Mouse (Mus musculus) thymus, adult 2 months (tissue): ENCODE measurements around the gene Erlin1. TPM values are rescaled to one million over a fixed set of nuclear protein-coding genes. Genes with fewer than 3 reads are reported as not detected.

Source experiments
- DNase-seq: peaks from one replicate; pipeline ENCODE4 v3.0.0; 2021
- H3K27ac ChIP-seq: fragments of 200-500 bp; 2 replicates; pipeline ENCODE4 v1.5.1; 2012; ENCODE audit warnings: low read length, control low read depth; ENCODE audit not compliant: control insufficient read depth, insufficient read depth
- H3K27me3 ChIP-seq: fragments of 200-500 bp; 2 replicates; pipeline ENCODE4 v1.6.1; 2012; ENCODE audit warnings: mild to moderate bottlenecking, low read length, moderate library complexity, mixed read lengths; ENCODE audit not compliant: control insufficient read depth, insufficient read depth
- H3K36me3 ChIP-seq: fragments of 200-500 bp; 2 replicates; pipeline ENCODE4 v1.6.1; 2012; ENCODE audit warnings: mild to moderate bottlenecking, low read length, moderate library complexity; ENCODE audit not compliant: control insufficient read depth, insufficient read depth
- H3K4me1 ChIP-seq: fragments of 200-500 bp; replicated peaks from 2 replicates; pipeline ENCODE4 v1.6.1; 2012; ENCODE audit warnings: low read length; ENCODE audit not compliant: control insufficient read depth, insufficient read depth
- H3K4me3 ChIP-seq: fragments of 200-500 bp; 2 replicates; pipeline ENCODE4 v1.5.1; 2012; ENCODE audit warnings: mild to moderate bottlenecking, low read length, control low read depth, moderate library complexity; ENCODE audit not compliant: control insufficient read depth, insufficient read depth
- CTCF ChIP-seq: fragments of 200-500 bp; IDR thresholded peaks from 2 replicates; pipeline ENCODE4 v1.5.1; 2012; ENCODE audit warnings: mild to moderate bottlenecking, control low read depth, low read length, moderate library complexity, borderline replicate concordance; ENCODE audit not compliant: control insufficient read depth, poor library complexity, insufficient read depth; ENCODE audit errors: extremely low read depth
- POLR2A ChIP-seq: fragments of 200-500 bp; IDR thresholded peaks from 2 replicates; pipeline ENCODE4 v1.6.1; 2012; ENCODE audit warnings: mild to moderate bottlenecking, low read length, control low read depth, moderate library complexity; ENCODE audit not compliant: control insufficient read depth, poor library complexity, insufficient read depth; ENCODE audit errors: extremely low read depth
- WGBS: fragments of 180-500 bp; shearing (Covaris S2); methylation state at CpG from one replicate; pipeline ENCODE4 v1.1.7; 2018; 5-methylcytosine and 5-hydroxymethylcytosine counted together
- polyA plus RNA-seq: library from polyadenylated mRNA; depleted of rRNA; stranded (reverse); fragments of >200 nt; gene quantifications from 2 replicates; pipeline ENCODE4 v1.2.3, GENCODE M21; 2012

Gene Erlin1
- polyA plus RNA-seq, 1 experiment = 8.0 TPM

DNA sequence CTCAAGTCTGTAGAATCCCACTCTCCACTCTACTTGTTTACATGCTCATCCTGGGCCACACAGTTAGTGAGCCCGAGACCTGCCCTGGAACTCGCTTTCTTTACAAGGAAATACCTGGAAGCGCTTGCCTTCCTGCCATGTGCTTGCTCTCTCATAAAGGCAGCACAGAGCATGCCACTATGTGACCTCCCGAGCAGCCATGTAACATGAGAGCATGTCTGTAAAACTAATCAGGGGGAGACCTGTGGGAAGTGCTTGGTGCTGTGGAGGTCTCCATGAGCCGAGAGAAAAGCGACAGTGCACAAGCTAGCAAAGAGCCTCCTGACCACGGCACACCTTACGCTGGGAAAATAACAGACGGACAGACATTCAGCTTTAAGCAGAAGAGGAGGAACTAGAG lies 6.9 kb upstream of the Erlin1 start:
- no peaks in the 10 kb centered on the region for H3K4me1 ChIP-seq
- H3K27ac ChIP-seq = no peak overlapping the region
- H3K27me3 ChIP-seq = no peaks in the 10 kb centered on the region
- TF ChIP-seq POLR2A = no peak
- TF ChIP-seq CTCF = no peak
- H3K36me3 ChIP-seq = peaks cover 33% of the 10 kb centered on the region
- WGBS = 95% methylated on average over 9 of the region's 9 CpGs
- no peak for DNase-seq
- no peak overlapping the region for H3K4me3 ChIP-seq

DNA sequence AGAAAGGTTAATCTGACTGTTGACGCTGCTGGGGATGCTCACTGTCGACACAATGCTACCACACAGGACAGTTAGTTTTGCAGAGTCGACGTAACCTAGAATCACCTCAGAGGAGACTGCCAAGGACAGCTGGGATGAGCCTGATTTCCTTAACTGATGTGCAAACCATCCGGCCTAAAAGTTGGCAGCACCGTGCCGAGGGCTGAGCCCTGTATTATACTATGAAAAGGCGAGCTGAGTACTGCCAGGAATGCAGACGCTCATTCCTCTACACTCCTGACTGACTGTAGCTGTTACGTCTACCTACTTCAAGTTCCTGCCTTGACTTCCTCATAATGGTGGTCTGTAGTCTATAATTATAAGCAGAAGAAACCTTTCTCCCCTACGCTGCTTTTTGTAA lies 5.4 kb upstream of the Erlin1 start:
- Histone ChIP-seq H3K27ac (no peak overlapping the region), H3K4me1 (no peaks in the 10 kb centered on the region), H3K36me3 (peaks cover 26% of the 10 kb centered on the region), H3K27me3 (no peaks in the 10 kb centered on the region), H3K4me3 (no peak overlapping the region)
- TF ChIP-seq CTCF = no peak
- no peak for TF ChIP-seq POLR2A
- no peak for DNase-seq
- 94% methylated on average over 11 of the region's 11 CpGs for WGBS

DNA sequence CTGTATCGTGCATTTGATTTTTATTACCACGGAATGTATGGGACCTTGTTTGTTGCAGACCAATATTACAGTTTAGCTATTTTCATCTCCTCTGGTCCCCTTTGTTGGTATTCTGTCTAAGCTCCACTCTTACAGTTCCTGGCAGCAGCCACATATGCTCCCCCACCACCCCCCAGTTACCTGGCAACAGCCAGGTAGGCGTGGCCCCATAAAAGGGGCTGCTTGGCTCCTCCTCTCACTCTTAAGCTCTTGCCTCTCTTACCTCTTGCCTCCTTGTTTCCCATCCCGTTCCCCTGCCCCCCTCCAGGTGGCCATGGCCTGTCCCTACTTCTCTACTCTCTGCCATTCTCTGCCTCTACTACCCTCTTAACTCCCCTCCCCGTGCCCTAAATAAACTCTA lies 1.6 kb upstream of the Erlin1 start:
- no peak for TF ChIP-seq CTCF
- no peak for TF ChIP-seq POLR2A
- DNase-seq = no peak
- 94% methylated on average over 5 of the region's 5 CpGs for whole genome bisulfite sequencing
- Histone ChIP-seq H3K4me3 (no peak overlapping the region), H3K36me3 (peaks cover 3% of the 10 kb centered on the region; the same call in 1 of the 2 replicates), H3K27me3 (no peaks in the 10 kb centered on the region), H3K27ac (no peak overlapping the region), H3K4me1 (no peaks in the 10 kb centered on the region)

DNA sequence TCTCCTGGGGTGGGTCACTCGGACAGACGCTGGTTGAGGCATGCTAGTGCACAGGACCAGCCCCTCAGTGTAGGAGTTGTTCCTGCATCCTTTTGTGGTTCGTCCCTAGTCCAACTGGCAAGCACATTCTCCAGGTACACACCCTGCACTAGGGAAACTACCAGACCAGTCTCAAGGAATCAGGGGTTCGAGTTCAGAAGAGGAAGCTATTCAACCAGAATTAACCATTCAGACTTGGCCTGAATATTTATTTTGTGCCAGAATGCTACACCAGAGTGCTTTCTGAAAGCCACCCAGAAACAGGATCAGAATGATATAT lies 288 bp upstream of the Erlin1 start:
- Histone ChIP-seq H3K4me1 (no peaks in the 10 kb centered on the region), H3K4me3 (peak overlapping the region; percentile 79), H3K27me3 (no peaks in the 10 kb centered on the region), H3K36me3 (peaks cover 3% of the 10 kb centered on the region; the same call in 1 of the 2 replicates), H3K27ac (no peak overlapping the region)
- 8% methylated on average over 4 of the region's 4 CpGs for WGBS
- TF ChIP-seq CTCF (no peak), POLR2A (no peak)
- DNase-seq = no peak

DNA sequence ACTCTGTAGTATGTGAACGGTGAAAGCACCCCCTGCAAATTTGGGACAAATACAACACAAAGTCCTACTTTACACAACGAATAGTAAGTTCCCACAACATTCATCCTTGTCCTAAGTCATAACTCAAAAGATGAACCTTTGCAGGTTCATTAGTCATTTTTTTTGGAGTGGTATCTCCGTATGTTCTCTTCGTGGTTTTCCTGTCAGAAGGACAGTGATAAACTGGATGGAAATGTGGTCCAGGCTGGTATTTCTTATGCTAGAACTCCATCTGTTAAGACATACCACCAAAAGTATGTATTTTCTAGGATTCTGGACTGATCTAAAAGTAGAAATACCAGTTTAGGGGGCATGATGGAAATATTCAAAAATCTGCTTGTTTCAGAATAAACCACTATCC lies 1.4 kb downstream of the Erlin1 start:
- Histone ChIP-seq H3K27me3 (no peaks in the 10 kb centered on the region), H3K36me3 (no peaks in the 10 kb centered on the region), H3K4me1 (no peaks in the 10 kb centered on the region), H3K4me3 (no peak overlapping the region), H3K27ac (no peak overlapping the region)
- no peak for DNase-seq
- TF ChIP-seq CTCF (no peak), POLR2A (no peak)
- 70% methylated on average over 4 of the region's 4 CpGs for WGBS

DNA sequence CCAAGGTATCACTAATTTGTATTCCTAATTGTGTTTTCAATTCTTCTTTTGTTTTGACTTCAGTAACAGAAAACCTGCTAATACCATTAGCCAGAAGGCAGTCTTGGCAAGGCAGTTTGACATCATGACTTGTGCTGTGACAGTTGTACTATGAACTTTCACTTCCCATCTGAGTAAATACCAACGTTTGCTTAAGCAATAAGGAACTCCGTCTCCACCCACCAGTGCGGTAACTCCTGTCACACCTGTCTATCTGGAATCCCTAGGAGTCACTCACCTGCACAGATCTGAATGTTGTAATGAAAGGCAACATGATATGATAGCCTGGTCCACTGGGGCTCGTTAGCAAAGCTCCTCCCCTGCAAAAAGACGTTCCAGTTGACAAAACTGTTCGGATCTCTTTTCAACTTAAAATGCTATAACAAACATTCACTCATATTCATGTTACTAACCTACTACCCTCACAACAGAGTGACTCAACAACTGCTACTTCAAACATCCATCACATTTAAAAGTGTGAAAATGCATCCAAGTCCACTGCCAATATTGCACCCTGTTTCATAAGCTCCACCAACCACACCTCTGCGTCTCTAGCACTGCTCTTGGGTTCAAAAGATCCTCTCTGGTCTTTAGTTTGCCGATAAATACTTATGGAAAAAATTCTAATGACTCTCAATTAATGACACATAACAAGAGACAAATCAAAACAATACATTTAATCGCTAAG lies 2.1 kb downstream of the Erlin1 start:
- H3K27me3 ChIP-seq = no peaks in the 10 kb centered on the region
- no peaks in the 10 kb centered on the region for H3K4me1 ChIP-seq
- TF ChIP-seq POLR2A = no peak
- no peaks in the 10 kb centered on the region for H3K36me3 ChIP-seq
- H3K27ac ChIP-seq = no peak overlapping the region
- WGBS = 80% methylated on average over 9 of the region's 9 CpGs
- H3K4me3 ChIP-seq = no peak overlapping the region
- DNase-seq = no peak

DNA sequence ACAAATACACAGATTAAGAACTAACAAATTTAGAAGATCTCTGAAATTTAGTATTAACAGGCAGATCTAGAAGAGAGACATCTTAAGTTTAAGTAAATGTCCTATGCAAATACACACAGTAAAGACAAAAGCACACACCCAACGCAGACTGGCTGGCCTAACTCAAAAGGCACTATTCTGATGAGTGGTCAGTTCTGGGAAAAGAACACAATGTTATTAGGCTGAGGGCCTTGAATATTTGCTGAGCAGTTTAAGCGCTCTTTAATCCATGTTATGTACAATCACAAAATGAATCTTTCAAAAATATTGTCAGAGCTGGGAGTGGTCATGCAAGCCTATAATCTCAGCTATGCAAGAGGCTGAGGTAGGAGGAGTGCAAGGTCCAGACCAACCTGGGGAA lies 4.9 kb downstream of the Erlin1 start:
- 98% methylated on average over 2 of the region's 2 CpGs for WGBS
- H3K27ac ChIP-seq = no peak overlapping the region
- DNase-seq = no peak

More for the DNA sequence above, 4.9 kb downstream of the Erlin1 start:
- no peak overlapping the region for H3K4me3 ChIP-seq
- H3K4me1 ChIP-seq = no peaks in the 10 kb centered on the region
- TF ChIP-seq POLR2A (no peak), CTCF (no peak)
- no peaks in the 10 kb centered on the region for H3K27me3 ChIP-seq
- no peaks in the 10 kb centered on the region for H3K36me3 ChIP-seq
